Mouse (Mus musculus): ENCODE results near the gene Mthfd1l.

The Mthfd1l gene

DNA sequence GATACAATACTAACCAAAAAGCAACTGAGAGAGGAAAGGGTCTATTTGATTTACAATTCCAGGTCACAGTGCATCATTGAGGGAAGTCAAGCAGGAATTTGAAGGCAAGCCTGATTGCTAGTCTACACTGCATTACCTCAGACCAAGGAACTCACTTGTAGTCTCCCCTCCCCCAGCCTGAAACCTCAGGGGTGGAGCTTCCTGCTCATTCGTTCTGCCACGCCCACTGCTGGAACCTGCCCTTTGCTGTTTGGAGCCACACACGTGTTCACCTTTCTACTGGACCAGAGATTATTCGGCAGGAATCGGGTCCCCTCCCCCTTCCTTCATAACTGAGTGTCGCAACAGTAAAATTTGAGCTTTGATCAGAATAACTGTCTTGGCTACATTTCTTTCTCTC, 230.7 kb downstream of the Mthfd1l start:
- peak; percentile 92 for DNase-seq (ENCODE audit: low read depth, low spot score)

DNA sequence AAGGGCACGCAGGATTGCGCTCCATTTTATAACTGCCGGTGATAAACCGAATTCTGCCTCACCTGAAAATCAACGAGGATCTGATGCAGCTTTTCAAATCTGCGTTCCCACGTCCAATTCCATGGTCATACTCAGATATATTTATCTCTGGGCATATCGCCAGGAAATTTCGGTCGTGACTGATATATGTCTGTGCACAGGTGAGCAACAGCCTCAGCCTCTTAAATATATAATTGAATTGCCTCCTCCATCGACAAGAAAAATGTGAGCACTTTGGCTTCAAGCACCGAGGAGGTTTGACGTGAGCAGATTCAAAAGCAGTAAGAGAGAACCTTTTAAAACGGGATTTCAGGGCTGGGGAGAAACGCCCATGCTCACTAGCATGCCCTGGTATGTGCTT, 236.1 kb downstream of the Mthfd1l start:
- no peak for DNase-seq (ENCODE audit: low read depth, low spot score)

DNA sequence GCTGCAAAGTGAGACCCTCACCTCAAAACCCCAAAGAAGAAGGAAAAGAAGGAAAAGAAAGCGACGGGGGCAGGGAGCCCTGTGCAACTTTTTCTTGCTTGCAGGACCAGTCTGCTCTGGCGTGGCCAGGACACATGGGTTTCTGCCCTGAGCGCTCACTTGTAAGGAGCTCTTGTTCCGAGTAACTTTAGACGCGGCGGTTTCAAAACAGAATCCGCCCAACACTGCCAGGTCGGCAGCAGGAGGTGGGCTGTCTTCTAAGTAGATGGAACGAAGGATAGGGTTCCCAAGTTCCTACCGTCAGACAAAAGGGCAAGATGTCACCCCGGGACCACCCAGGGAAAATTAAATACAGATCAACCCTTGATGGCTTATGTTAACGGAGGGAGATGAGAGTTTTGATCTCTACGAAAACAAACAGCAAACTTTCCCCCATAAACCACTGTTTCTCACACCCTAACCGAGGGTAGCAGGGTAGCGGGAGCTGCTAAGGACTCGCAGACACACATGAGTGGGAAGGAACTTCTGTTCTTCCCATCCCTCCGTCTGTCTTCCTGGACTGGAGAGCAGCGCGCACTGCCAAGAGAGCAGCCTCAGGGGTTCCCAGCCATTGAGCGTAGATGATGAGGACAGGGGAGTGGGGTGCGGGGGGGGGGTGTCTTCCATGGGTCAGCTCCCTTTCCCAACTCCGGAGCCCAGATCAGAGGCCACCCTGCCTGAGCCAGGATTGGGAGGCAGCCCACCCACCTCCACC, 237.6 kb downstream of the Mthfd1l start:
- peak; percentile 51 for DNase-seq (ENCODE audit: low read depth, low spot score)

DNA sequence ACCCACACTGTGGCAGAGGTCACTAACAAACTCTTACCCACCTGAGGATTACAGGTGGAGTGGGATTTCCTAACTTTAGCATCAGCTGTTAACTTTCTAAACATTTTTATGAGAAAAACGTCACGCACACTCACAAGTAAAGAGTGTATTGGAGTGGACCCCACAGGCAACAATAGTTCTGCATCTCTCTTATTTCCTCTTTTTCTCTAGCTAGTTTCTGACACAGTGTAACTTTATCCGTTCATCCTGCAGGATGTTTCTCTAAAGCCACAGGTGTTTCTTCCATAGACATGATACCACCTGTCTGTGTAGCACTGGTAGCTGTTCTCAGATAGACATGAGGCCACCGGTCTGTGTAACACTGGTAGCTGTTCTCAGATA, 238.1 kb downstream of the Mthfd1l start:
- DNase-seq (ENCODE audit: low read depth, low spot score), result no peak
